ENCODE assay signal across 19 mouse cellular contexts in the genomic region with DNA sequence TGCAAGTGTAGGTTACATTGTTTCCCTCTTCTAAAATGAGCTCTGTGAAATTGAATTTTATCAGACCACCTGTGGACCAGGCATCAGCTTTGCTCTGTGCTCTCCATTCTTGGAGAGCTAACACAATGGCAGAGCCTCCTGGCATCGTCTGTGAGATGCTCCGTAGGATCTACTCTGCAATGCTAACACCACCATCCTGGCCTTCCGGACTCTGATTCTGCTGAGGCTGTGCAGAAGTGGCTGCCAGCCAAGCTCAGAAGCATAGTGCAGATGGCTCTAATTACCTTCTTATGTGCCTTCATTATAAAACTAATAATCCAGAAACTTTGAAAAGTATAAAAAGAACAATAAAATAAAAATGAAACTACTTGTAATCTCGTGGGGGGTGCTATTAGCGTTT. TPM values are rescaled to one million over a fixed set of nuclear protein-coding genes. Genes with fewer than 3 reads are reported as not detected.
DNase-seq lines count a peak whose midpoint lies in the region; ATAC-seq and TF ChIP-seq lines count a peak whose summit lies in the region.
"Had no signal": no experiment of that assay in that cellular context is flagged by ENCODE, and none has a peak within 500 bp of the region (broad histone marks: within the 10 kb centered on the region; RNA-seq: fewer than 3 reads in every experiment).

No protein-coding gene starts in this region.

- H3K9me3 ChIP-seq in lung, embryonic 14.5 days (ENCODE audit: low read depth, low read length) = no peaks in the 10 kb centered on the region
- H3K9me3 ChIP-seq in lung, postnatal 0 days (ENCODE audit: low read length) = no peaks in the 10 kb centered on the region
- H3K9me3 ChIP-seq: forebrain, embryonic 12.5 days; hindbrain, embryonic 12.5 days; liver, embryonic 13.5 days; midbrain, embryonic 15.5 days; neural tube, embryonic 12.5 days had no signal

- peak; percentile 62 for DNase-seq in lung, embryonic 14.5 days
- DNase-seq in lung, postnatal 0 days (ENCODE audit: low spot score) = no peak
- DNase-seq in brain, adult 2 months (ENCODE audit: low read depth, low spot score) = peak; percentile 59
- DNase-seq in cerebellum, adult 11-12 months = peak; percentile 33
- peak; percentile 59 to 69 for DNase-seq in cerebellum, postnatal 36 days
- DNase-seq in yolk sac, embryonic 10.5 days (ENCODE audit: low spot score) = no peak
- DNase-seq in embryo, embryonic 11 days = no peak
- no peak for DNase-seq in adrenal gland, adult (ENCODE audit: inconsistent age in 2 of 2, low spot score in 1 of 2)
- DNase-seq: adrenal gland, postnatal 36 days; kidney, adult 11 months; kidney, postnatal 10 days; liver, embryonic 13.5 days; right cerebral cortex, postnatal 4 days; thymus, postnatal 14 days had no signal

- H3K4me3 ChIP-seq in lung, embryonic 14.5 days (ENCODE audit: low read depth, low read length) = no peak overlapping the region
- H3K4me3 ChIP-seq in lung, postnatal 0 days (ENCODE audit: low read depth, low read length) = no peak overlapping the region
- H3K4me3 ChIP-seq: forebrain, embryonic 12.5 days; hindbrain, embryonic 12.5 days; liver, embryonic 13.5 days; midbrain, embryonic 15.5 days; neural tube, embryonic 12.5 days had no signal

- H3K27me3 ChIP-seq in lung, embryonic 14.5 days (ENCODE audit: insufficient read depth, low read length) = no peaks in the 10 kb centered on the region
- no peaks in the 10 kb centered on the region for H3K27me3 ChIP-seq in lung, postnatal 0 days (replicated peaks; ENCODE audit: insufficient read depth, low read length)
- H3K27me3 ChIP-seq: forebrain, embryonic 12.5 days; hindbrain, embryonic 12.5 days; liver, embryonic 13.5 days; midbrain, embryonic 15.5 days; neural tube, embryonic 12.5 days had no signal

- no peak for TF ChIP-seq CTCF in lung, embryonic 14.5 days (IDR thresholded peaks at IDR 0.05; ENCODE audit: low read depth)
- no peak for TF ChIP-seq CTCF in lung, postnatal 0 days (IDR thresholded peaks at IDR 0.05)

- peak overlapping the region; percentile 68 for H3K27ac ChIP-seq in lung, embryonic 14.5 days (ENCODE audit: low read depth)
- no peak overlapping the region for H3K27ac ChIP-seq in lung, postnatal 0 days (ENCODE audit: low read length)
- H3K27ac ChIP-seq: forebrain, embryonic 12.5 days; hindbrain, embryonic 12.5 days; liver, embryonic 13.5 days; midbrain, embryonic 15.5 days; neural tube, embryonic 12.5 days had no signal

- TF ChIP-seq EP300 in lung, postnatal 0 days (IDR thresholded peaks at IDR 0.05) = no peak

- peak; percentile 50; the same call in 1 of the 2 replicates for ATAC-seq in lung, embryonic 14.5 days (ENCODE audit: insufficient read depth)
- ATAC-seq in lung, postnatal 0 days = no peak
- ATAC-seq: midbrain, embryonic 15.5 days had no signal

- H3K4me1 ChIP-seq in lung, embryonic 14.5 days (ENCODE audit: insufficient read depth) = peaks cover 9% of the 10 kb centered on the region
- no peaks in the 10 kb centered on the region for H3K4me1 ChIP-seq in lung, postnatal 0 days (ENCODE audit: insufficient read depth, low read depth, low read length)
- H3K4me1 ChIP-seq: forebrain, embryonic 12.5 days; hindbrain, embryonic 12.5 days; liver, embryonic 13.5 days; midbrain, embryonic 15.5 days; neural tube, embryonic 12.5 days had no signal

- no peaks in the 10 kb centered on the region for H3K36me3 ChIP-seq in lung, embryonic 14.5 days (ENCODE audit: insufficient read depth)
- no peaks in the 10 kb centered on the region for H3K36me3 ChIP-seq in lung, postnatal 0 days (ENCODE audit: insufficient read depth, low read length)
- H3K36me3 ChIP-seq: forebrain, embryonic 12.5 days; G1E; hindbrain, embryonic 12.5 days; liver, embryonic 13.5 days; midbrain, embryonic 15.5 days; neural tube, embryonic 12.5 days had no signal

- no peak overlapping the region for H3K9ac ChIP-seq in lung, embryonic 14.5 days
- no peak overlapping the region for H3K9ac ChIP-seq in lung, postnatal 0 days (replicated peaks; ENCODE audit: low read depth)
- H3K9ac ChIP-seq: forebrain, embryonic 12.5 days; hindbrain, embryonic 12.5 days; liver, embryonic 13.5 days; midbrain, embryonic 15.5 days; neural tube, embryonic 12.5 days had no signal

- 21% methylated on average over 5 of the region's 5 CpGs for WGBS in lung, embryonic 14.5 days
- WGBS in lung, postnatal 0 days = 34% methylated on average over 5 of the region's 5 CpGs

- peak overlapping the region; percentile 34 for H3K4me2 ChIP-seq in lung, embryonic 14.5 days
- H3K4me2 ChIP-seq in lung, postnatal 0 days (replicated peaks; ENCODE audit: low read depth, low read length) = no peak overlapping the region
- H3K4me2 ChIP-seq: forebrain, embryonic 12.5 days; hindbrain, embryonic 12.5 days; liver, embryonic 13.5 days; midbrain, embryonic 15.5 days; neural tube, embryonic 12.5 days had no signal

RNA-seq across cellular contexts. Expression of gene Kl, which starts 16.2 kb away (rescaled TPM):
- 0.16 and 0.30 TPM in 2 replicates for polyA plus RNA-seq in lung, embryonic 14.5 days (2014; fragmentation: Nextera tagmentation; extraction: Ambion mirVana)
- 0.05 and 0.14 TPM in 2 replicates for polyA plus RNA-seq in lung, postnatal 0 days (2015; fragmentation: Nextera tagmentation; extraction: Ambion mirVana)
- polyA plus RNA-seq: G1E had no signal

Comparison
In these comparisons a context has a peak if more than half of its experiments do, and no peak if none do; other contexts are left out.
1. DNase-seq: peak in lung, embryonic 14.5 days (single experiment), brain, adult 2 months (single experiment), cerebellum, adult 11-12 months (single experiment) and cerebellum, postnatal 36 days (2 of 2); none in lung, postnatal 0 days (single experiment), yolk sac, embryonic 10.5 days (single experiment), embryo, embryonic 11 days (single experiment) and adrenal gland, adult (0 of 2).